Mouse (Mus musculus) adrenal gland, adult (tissue): ENCODE data around the gene Vash2.
"Not testable (repeated sequence)": the region's sequence is repeated elsewhere in the genome, so short reads cannot be mapped to it uniquely, and the experiment has no call there.

Experiments used
- DNase-seq, 2 experiments: peaks; one replicate each; pipeline ENCODE4 v3.0.0; 2022 to 2023; ENCODE audit warnings: low spot score in 1 of 2; ENCODE audit not compliant: inconsistent age in 2 of 2

Gene Vash2

GRCm38 (mm10) chr1:190979100-190979563 is at the start of gene Vash2:
Vash2 (minus strand) TSS chr1:190979296.
- DNase-seq: peak; percentile 88 to 92

GRCm38 (mm10) chr1:191026021-191026713 is 47.1 kb upstream of the Vash2 start, which contains the start of gene Flvcr1:
Flvcr1 (minus strand) TSS chr1:191026158.
- peak; percentile 99 for DNase-seq

GRCm38 (mm10) chr1:191025016-191026012 is 46.2 kb upstream of the Vash2 start:
- DNase-seq: no peak

- DNase-seq: not testable (repeated sequence)
These were observed 44.7 kb upstream of the Vash2 start for GRCm38 (mm10) chr1:191023806-191024205.

GRCm38 (mm10) chr1:191023140-191023539 is 44.0 kb upstream of the Vash2 start:
- no peak for DNase-seq

- DNase-seq: no peak
These were observed 41.9 kb upstream of the Vash2 start for GRCm38 (mm10) chr1:191021016-191021415.

GRCm38 (mm10) chr1:191020217-191020924 is 41.3 kb upstream of the Vash2 start:
- DNase-seq: no peak

- no peak for DNase-seq
These were observed 40.7 kb upstream of the Vash2 start for GRCm38 (mm10) chr1:191019803-191020202.

GRCm38 (mm10) chr1:191014271-191014670 is 35.2 kb upstream of the Vash2 start:
- no peak for DNase-seq

GRCm38 (mm10) chr1:191008707-191009106 is 29.6 kb upstream of the Vash2 start:
- DNase-seq: no peak

- peak in 1 of 2 experiments; percentile 56 for DNase-seq
These were observed 23.1 kb upstream of the Vash2 start for GRCm38 (mm10) chr1:191002201-191002600.

- no peak for DNase-seq
These were observed 21.6 kb upstream of the Vash2 start for GRCm38 (mm10) chr1:191000686-191001085.

GRCm38 (mm10) chr1:190998027-190998426 is 18.9 kb upstream of the Vash2 start:
- DNase-seq: no peak

- DNase-seq: peak; percentile 57 to 66
These were observed 17.3 kb upstream of the Vash2 start for GRCm38 (mm10) chr1:190996346-190996877.

GRCm38 (mm10) chr1:190995548-190995947 is 16.5 kb upstream of the Vash2 start:
- DNase-seq: peak; percentile 61 to 84

- peak in 1 of 2 experiments; percentile 31 for DNase-seq
These were observed 10.5 kb upstream of the Vash2 start for GRCm38 (mm10) chr1:190989437-190990082.

GRCm38 (mm10) chr1:190981412-190981811 is 2.3 kb upstream of the Vash2 start:
- DNase-seq: no peak

- no peak for DNase-seq
These were observed 1.4 kb upstream of the Vash2 start for GRCm38 (mm10) chr1:190980470-190980869.

- peak in 1 of 2 experiments; percentile 53 for DNase-seq
These were observed 504 bp downstream of the Vash2 start for GRCm38 (mm10) chr1:190978511-190979073.

GRCm38 (mm10) chr1:190978001-190978400 is 1.1 kb downstream of the Vash2 start:
- no peak for DNase-seq
